Mouse (Mus musculus) CH12.LX (cell line): ENCODE measurements around the gene Mamstr. TPM values are rescaled to one million over a fixed set of nuclear protein-coding genes. Genes with fewer than 3 reads are reported as not detected.

Experiments
- DNase-seq: peaks from one replicate; pipeline ENCODE4 v3.0.0-alpha.2; 2013; ENCODE audit errors: extremely low read depth
- H3K27ac ChIP-seq: 2 replicates; pipeline ENCODE4 v1.5.1; 2012; ENCODE audit warnings: low read depth, mild to moderate bottlenecking, control low read depth, moderate library complexity; ENCODE audit not compliant: insufficient read depth
- H3K27me3 ChIP-seq: replicated peaks from 2 replicates; pipeline ENCODE3; 2012; ENCODE audit warnings: inconsistent platforms
- H3K36me3 ChIP-seq, 2 experiments: replicated peaks in 1 of 2; 2 replicates each; pipeline versions ENCODE3 to v1.6.1; 2012; ENCODE audit warnings: inconsistent platforms in 1 of 2, low read length in 1 of 2, mild to moderate bottlenecking in 1 of 2, mixed read lengths in 1 of 2, moderate library complexity in 1 of 2; ENCODE audit not compliant: control insufficient read depth in 1 of 2, insufficient read depth in 1 of 2
- H3K4me1 ChIP-seq, 2 experiments: 2 replicates each; pipeline ENCODE4 v1.6.1; 2012; ENCODE audit warnings: inconsistent platforms in 1 of 2, moderate library complexity in 1 of 2; ENCODE audit not compliant: insufficient read depth in 2 of 2, control insufficient read depth in 1 of 2
- H3K4me2 ChIP-seq: 2 replicates; pipeline ENCODE4 v1.6.1; 2012; ENCODE audit warnings: low read depth, mild to moderate bottlenecking, control low read depth; ENCODE audit not compliant: poor library complexity, insufficient read depth, severe bottlenecking
- H3K4me3 ChIP-seq, 3 experiments: fragments of 150-350 bp in 1 of 3; sonication (generic) in 1 of 3; replicated peaks in 1 of 3; 2 replicates each; pipeline versions ENCODE3 to v1.5.1; 2011 to 2012; ENCODE audit warnings: low read depth in 2 of 3, low read length in 2 of 3, mild to moderate bottlenecking in 2 of 3, moderate library complexity in 2 of 3, control low read depth in 1 of 3, improper control_type of control experiment in 1 of 3, inconsistent platforms in 1 of 3, mixed read lengths in 1 of 3; ENCODE audit not compliant: poor library complexity in 1 of 3
- H3K79me2 ChIP-seq: replicated peaks from 2 replicates; pipeline ENCODE4 v1.6.1; 2012; ENCODE audit warnings: mild to moderate bottlenecking, moderate library complexity; ENCODE audit not compliant: control insufficient read depth, poor library complexity, insufficient read depth, severe bottlenecking; ENCODE audit errors: extremely low read depth
- H3K9ac ChIP-seq: 2 replicates; pipeline ENCODE4 v1.6.1; 2012; ENCODE audit warnings: low read depth, mild to moderate bottlenecking, control low read depth, moderate library complexity; ENCODE audit not compliant: insufficient read depth
- H3K9me3 ChIP-seq: replicated peaks from 2 replicates; pipeline ENCODE3; 2012; ENCODE audit warnings: low read length, inconsistent platforms, mixed read lengths
- E2F4 ChIP-seq: IDR thresholded peaks from 2 replicates; pipeline ENCODE4 v1.6.1; 2011; ENCODE audit warnings: low read depth, low read length, improper control_type of control experiment; ENCODE audit not compliant: insufficient replicate concordance
- HCFC1 ChIP-seq: IDR thresholded peaks from 2 replicates; pipeline ENCODE4 v1.6.1; 2012; ENCODE audit warnings: low read depth, mild to moderate bottlenecking, inconsistent platforms, low read length, improper control_type of control experiment
- JUN ChIP-seq: IDR thresholded peaks from 2 replicates; pipeline ENCODE4 v1.6.1; 2011; ENCODE audit warnings: low read depth, mild to moderate bottlenecking, low read length, improper control_type of control experiment, moderate library complexity; ENCODE audit not compliant: insufficient read depth
- MAX ChIP-seq: IDR thresholded peaks from 2 replicates; pipeline ENCODE4 v1.6.1; 2011; ENCODE audit warnings: low read length, improper control_type of control experiment
- MEF2A ChIP-seq: IDR thresholded peaks from 2 replicates; pipeline ENCODE4 v1.6.1; 2014; ENCODE audit warnings: low read depth, mild to moderate bottlenecking, inconsistent platforms, low read length, improper control_type of control experiment, borderline replicate concordance
- NELFE ChIP-seq: IDR thresholded peaks from 2 replicates; pipeline ENCODE4 v1.6.1; 2011; ENCODE audit warnings: low read depth, low read length, improper control_type of control experiment
- NRF1 ChIP-seq: IDR thresholded peaks from 2 replicates; pipeline ENCODE4 v1.6.1; 2014; ENCODE audit warnings: low read depth, mild to moderate bottlenecking, inconsistent platforms, low read length, improper control_type of control experiment, moderate library complexity
- POLR2A ChIP-seq: IDR thresholded peaks from 2 replicates; pipeline ENCODE4 v1.6.1; 2011; ENCODE audit warnings: low read depth, mild to moderate bottlenecking, improper control_type of control experiment, low read length
- TCF12 ChIP-seq: IDR thresholded peaks from 2 replicates; pipeline ENCODE4 v1.6.1; 2014; ENCODE audit warnings: low read depth, mild to moderate bottlenecking, inconsistent platforms, low read length, improper control_type of control experiment
- UBTF ChIP-seq: IDR thresholded peaks from 2 replicates; pipeline ENCODE4 v1.6.1; 2012; ENCODE audit warnings: low read depth, mild to moderate bottlenecking, inconsistent platforms, low read length, improper control_type of control experiment, moderate library complexity
- USF2 ChIP-seq: conservative IDR thresholded peaks from 2 replicates; pipeline ENCODE4 v1.6.1; 2011; ENCODE audit warnings: low read depth, low read length, improper control_type of control experiment
- dilution Hi-C: fragments of 300-500 bp; cut with MboI; formaldehyde crosslinking; loops from 2 replicates; pipeline ENCODE4 v1.14.3; 2020; ENCODE audit warnings: low sequenced_read_pairs; ENCODE audit not compliant: extremely low pct_unique_long_range_greater_than_20kb, extremely low pct_ligation_motif_present
- in situ Hi-C: fragments of 300-500 bp; cut with MboI; formaldehyde crosslinking; loops from 3 replicates; pipeline ENCODE4 v1.14.3; 2019; ENCODE audit warnings: low sequenced_read_pairs, low pct_ligation_motif_present, low pct_unique_long_range_greater_than_20kb, mixed read lengths
- polyA plus RNA-seq: library from polyadenylated mRNA; unstranded; fragments of >175 nt; gene quantifications from 2 replicates; pipeline ENCODE4 v1.2.1, GENCODE M21; 2012; ENCODE audit warnings: low read depth; ENCODE audit not compliant: insufficient read length
- total RNA-seq, 2 experiments: library from RNA; depleted of rRNA; stranded (reverse); fragments of 300-350 nt in 1 of 2; fragments of >200 nt in 1 of 2; gene quantifications; 2 replicates each; pipeline ENCODE4 v1.2.3; 2012 to 2014

Gene Mamstr
- total and polyA plus RNA-seq, 3 experiments, result 0.17 to 0.31 TPM; not detected in 1

DNA sequence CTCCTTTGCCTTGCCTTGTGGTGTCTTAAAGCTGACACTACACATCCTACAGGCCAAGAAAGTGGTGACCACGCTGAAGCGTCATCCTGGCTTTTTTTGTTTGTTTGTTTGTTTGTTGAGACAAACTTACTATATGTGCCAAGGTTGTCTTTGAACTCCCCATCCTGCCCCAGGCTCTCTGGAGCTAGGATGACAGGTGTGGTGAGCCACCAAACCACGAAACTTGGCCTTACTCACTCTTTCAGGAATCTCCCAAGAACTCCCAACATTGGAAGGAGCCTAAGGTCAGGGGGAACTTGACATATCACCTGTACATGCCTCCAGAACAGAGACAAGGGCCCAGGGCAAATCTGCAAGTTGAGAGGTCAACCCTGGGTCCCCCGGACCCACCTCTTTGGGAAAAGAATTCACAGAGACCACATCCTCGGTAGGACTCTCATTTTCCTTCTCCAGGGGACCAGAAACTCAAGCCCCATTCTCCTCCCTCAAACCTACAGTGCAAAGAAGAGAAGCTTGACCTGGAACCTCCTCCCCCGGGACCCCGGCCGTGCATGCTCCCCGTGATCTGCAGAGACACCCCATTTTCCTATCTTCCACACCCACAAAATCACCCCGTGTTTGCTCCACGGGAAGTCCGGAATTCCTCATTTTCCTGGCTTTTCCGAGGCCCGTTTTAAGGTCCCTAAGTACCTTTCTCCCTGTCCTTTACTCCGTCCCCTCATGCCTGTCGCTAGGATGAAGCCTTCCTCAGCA lies 2.9 kb downstream of the Mamstr start:
- in situ Hi-C loops, result no loop called here
- Histone ChIP-seq H3K9ac (no peak overlapping the region), H3K27ac (no peak overlapping the region), H3K4me1 (peaks cover 35 to 97% of the 10 kb centered on the region in 2 experiments), H3K9me3 (no peaks in the 10 kb centered on the region), H3K4me2 (peak overlapping the region; percentile 3; the same call in 1 of the 2 replicates), H3K79me2 (no peaks in the 10 kb centered on the region), H3K36me3 (peaks cover 0 to 5% of the 10 kb centered on the region in 2 experiments), H3K4me3 (peak overlapping the region in 2 of 3 experiments; percentile 21 to 35), H3K27me3 (no peaks in the 10 kb centered on the region)
- no peak for DNase-seq
- dilution Hi-C loops, result no loop called here
- TF ChIP-seq USF2 (no peak), NRF1 (no peak), JUN (no peak), HCFC1 (no peak), MAX (no peak), TCF12 (no peak), NELFE (no peak), E2F4 (no peak), UBTF (no peak), MEF2A (no peak)
- TF ChIP-seq, all 38 proteins: peak for 0

DNA sequence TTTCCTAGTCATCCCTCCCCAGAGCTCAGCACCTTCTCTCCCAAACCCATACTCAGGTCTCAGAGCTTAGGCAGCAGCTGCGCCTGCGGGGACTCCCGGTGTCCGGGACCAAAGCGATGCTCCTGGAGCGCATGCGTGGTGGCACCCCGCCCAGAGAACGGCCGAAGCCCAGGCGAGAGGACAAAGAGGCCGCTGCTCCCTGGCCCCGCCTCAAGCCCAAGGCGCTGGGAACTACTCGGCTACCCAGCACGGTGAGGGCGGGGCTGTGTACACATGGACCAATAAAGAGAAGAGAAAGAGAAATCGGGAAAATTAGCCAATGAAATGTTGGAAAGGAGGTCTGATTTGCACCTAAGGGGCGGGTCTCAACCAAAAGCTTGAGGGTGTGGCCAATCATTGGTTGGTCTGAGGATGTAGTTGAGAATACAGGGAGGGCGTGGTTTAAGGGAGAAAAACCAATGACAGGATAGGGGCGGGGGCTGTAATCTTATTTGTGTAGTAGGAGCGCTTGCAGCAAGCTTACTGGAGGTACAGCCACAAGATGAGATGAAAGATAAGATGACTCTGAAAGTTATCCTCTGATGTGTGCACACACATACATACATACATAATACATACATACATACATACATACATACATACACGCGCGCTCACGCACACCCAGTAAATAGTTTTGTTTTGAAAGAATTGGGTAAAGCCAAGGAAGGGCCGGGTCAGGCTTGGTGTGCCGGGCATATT lies 3.8 kb downstream of the Mamstr start:
- in situ Hi-C loops, result no loop called here
- Histone ChIP-seq H3K9ac (no peak overlapping the region), H3K4me1 (peaks cover 33 to 89% of the 10 kb centered on the region in 2 experiments), H3K9me3 (no peaks in the 10 kb centered on the region), H3K27ac (no peak overlapping the region), H3K4me3 (peak overlapping the region in 2 of 3 experiments; percentile 16 to 35), H3K4me2 (peak overlapping the region; percentile 13), H3K27me3 (no peaks in the 10 kb centered on the region), H3K36me3 (peaks cover 0 to 4% of the 10 kb centered on the region in 2 experiments), H3K79me2 (no peaks in the 10 kb centered on the region)
- dilution Hi-C loops, result no loop called here
- peak; percentile 87 for DNase-seq
- no peak for TF ChIP-seq MEF2A
- 0 out of 2 replicates have a peak, but pooled peaks have one; percentile 49 for TF ChIP-seq POLR2A
- TF ChIP-seq NRF1, result peak; percentile 93
- TF ChIP-seq, all 38 proteins: peak for 2
